Mouse (Mus musculus): Measurements from ENCODE around the gene Eif4g3. TPM values are rescaled to one million over a fixed set of nuclear protein-coding genes. Genes with fewer than 3 reads are reported as not detected.

Eif4g3 gene
- polyA plus RNA-seq, 1 experiment from 2014 or later, result 33.6 TPM

DNA sequence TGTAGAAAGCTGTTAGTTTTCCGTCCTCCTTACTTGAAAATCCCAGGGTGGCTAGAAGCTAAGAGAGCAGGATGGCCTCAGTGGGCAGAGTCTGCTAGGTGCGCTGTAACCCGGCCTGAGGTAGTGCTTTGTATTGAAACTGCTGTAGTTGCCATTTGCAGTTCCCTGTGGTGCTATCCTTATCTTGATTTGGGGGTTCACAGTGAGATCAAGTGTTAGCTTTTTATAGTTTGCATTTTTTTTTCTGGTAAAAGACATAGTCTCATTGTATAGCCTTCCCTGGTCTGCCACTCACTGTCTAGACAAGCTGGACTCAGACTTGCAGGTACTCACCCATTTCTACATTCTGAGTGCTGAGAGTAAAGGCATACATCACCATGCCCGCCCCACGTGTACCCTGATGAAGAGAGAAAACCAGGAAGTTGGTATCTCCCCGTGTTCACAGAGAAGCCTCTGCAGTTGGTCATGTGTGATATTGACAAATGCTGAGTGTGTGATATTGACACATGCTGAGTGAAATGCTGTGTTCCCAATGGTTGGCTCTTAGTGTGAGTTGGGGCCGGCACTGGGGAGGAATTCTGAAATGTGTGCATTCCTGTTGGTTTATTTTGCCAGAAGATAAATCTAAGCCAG, 98.9 kb downstream of the Eif4g3 start:
- no peak for ATAC-seq (replicated peaks; ENCODE audit: insufficient number of reproducible peaks, low FRiP score, low TSS enrichment)

GRCm38 (mm10) chr4:138100456-138100855, 107.6 kb downstream of the Eif4g3 start:
- Histone ChIP-seq H3K36me3 (ENCODE audit: control insufficient read depth, insufficient read depth, low read length) (peaks cover 34% of the 10 kb centered on the region), H3K27me3 (ENCODE audit: control insufficient read depth, insufficient read depth, low read length) (no peaks in the 10 kb centered on the region), H3K4me3 (ENCODE audit: low read depth, low read length) (no peak overlapping the region), H3K4me2 (no peak overlapping the region), H3K9ac (ENCODE audit: low read depth, low read length) (no peak overlapping the region), H3K9me3 (replicated peaks; ENCODE audit: control insufficient read depth, low read length) (no peaks in the 10 kb centered on the region), H3K4me1 (ENCODE audit: control insufficient read depth, insufficient read depth, low read length) (no peaks in the 10 kb centered on the region), H3K27ac (ENCODE audit: low read depth, low read length) (no peak overlapping the region)
- no peak for ATAC-seq (replicated peaks; ENCODE audit: insufficient number of reproducible peaks, low FRiP score, low TSS enrichment)
- 92% methylated on average over 7 of the region's 7 CpGs for WGBS (ENCODE audit: insufficient replicate concordance)

More for the DNA sequence above, 98.9 kb downstream of the Eif4g3 start:
- Histone ChIP-seq H3K27ac (ENCODE audit: low read depth, low read length) (no peak overlapping the region), H3K9ac (ENCODE audit: low read depth, low read length) (no peak overlapping the region), H3K9me3 (replicated peaks; ENCODE audit: control insufficient read depth, low read length) (no peaks in the 10 kb centered on the region), H3K4me2 (no peak overlapping the region), H3K4me3 (ENCODE audit: low read depth, low read length) (no peak overlapping the region), H3K27me3 (ENCODE audit: control insufficient read depth, insufficient read depth, low read length) (no peaks in the 10 kb centered on the region), H3K36me3 (ENCODE audit: control insufficient read depth, insufficient read depth, low read length) (peaks cover 9% of the 10 kb centered on the region), H3K4me1 (ENCODE audit: control insufficient read depth, insufficient read depth, low read length) (no peaks in the 10 kb centered on the region)
- WGBS (ENCODE audit: insufficient replicate concordance), result 82% methylated on average over 7 of the region's 7 CpGs

DNA sequence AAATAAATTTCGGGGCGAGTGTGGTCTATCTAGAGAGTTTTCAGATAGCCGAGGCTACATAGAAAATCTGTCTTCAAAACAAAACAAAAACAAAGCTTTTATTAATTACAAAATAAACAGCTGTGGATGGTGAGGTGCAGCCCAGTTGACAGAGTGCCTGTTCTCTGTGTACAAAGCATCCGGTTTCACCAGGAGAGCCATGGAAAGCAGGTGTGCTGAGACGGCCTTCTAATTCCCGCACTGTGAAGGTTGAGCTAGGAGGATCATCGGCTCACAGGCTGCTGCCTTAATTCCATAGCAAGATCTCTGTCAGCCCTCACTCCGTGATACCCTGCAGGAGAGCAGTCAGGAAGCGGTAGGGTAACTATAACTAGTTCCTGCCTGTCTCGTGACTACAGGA, 109.0 kb downstream of the Eif4g3 start:
- Histone ChIP-seq H3K36me3 (ENCODE audit: control insufficient read depth, insufficient read depth, low read length) (peaks cover 41% of the 10 kb centered on the region), H3K9ac (ENCODE audit: low read depth, low read length) (no peak overlapping the region), H3K4me1 (ENCODE audit: control insufficient read depth, insufficient read depth, low read length) (no peaks in the 10 kb centered on the region), H3K9me3 (replicated peaks; ENCODE audit: control insufficient read depth, low read length) (no peaks in the 10 kb centered on the region), H3K4me3 (ENCODE audit: low read depth, low read length) (no peak overlapping the region), H3K27ac (ENCODE audit: low read depth, low read length) (no peak overlapping the region), H3K4me2 (no peak overlapping the region), H3K27me3 (ENCODE audit: control insufficient read depth, insufficient read depth, low read length) (no peaks in the 10 kb centered on the region)
- WGBS (ENCODE audit: insufficient replicate concordance), result 84% methylated on average over 10 of the region's 10 CpGs
- ATAC-seq (replicated peaks; ENCODE audit: insufficient number of reproducible peaks, low FRiP score, low TSS enrichment), result no peak

DNA sequence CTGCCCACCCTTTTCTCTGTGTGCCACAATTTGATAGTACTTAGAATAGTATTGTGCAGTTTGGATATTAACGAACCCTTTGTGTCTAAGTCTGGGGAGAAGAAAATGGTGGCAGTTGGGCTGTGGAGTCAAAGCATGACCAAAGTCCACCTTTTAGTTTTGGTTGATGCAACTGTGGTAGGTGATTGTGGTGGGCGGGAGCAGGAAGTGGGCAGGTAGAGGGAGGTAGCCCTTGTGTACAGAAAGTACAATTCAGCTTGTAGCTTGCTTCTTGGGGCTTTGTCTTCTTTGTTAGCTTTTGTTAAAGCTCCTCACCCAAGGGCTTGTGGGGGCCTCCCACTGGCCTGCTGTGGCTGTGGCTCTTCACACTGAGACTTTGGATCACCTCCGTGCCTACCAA, 109.6 kb downstream of the Eif4g3 start:
- Histone ChIP-seq H3K4me2 (no peak overlapping the region), H3K36me3 (ENCODE audit: control insufficient read depth, insufficient read depth, low read length) (peaks cover 39% of the 10 kb centered on the region), H3K27me3 (ENCODE audit: control insufficient read depth, insufficient read depth, low read length) (no peaks in the 10 kb centered on the region), H3K4me3 (ENCODE audit: low read depth, low read length) (no peak overlapping the region), H3K9me3 (replicated peaks; ENCODE audit: control insufficient read depth, low read length) (no peaks in the 10 kb centered on the region), H3K4me1 (ENCODE audit: control insufficient read depth, insufficient read depth, low read length) (no peaks in the 10 kb centered on the region), H3K9ac (ENCODE audit: low read depth, low read length) (no peak overlapping the region), H3K27ac (ENCODE audit: low read depth, low read length) (no peak overlapping the region)
- WGBS (ENCODE audit: insufficient replicate concordance), result 90% methylated on average over 3 of the region's 3 CpGs
- no peak for ATAC-seq (replicated peaks; ENCODE audit: insufficient number of reproducible peaks, low FRiP score, low TSS enrichment)

DNA sequence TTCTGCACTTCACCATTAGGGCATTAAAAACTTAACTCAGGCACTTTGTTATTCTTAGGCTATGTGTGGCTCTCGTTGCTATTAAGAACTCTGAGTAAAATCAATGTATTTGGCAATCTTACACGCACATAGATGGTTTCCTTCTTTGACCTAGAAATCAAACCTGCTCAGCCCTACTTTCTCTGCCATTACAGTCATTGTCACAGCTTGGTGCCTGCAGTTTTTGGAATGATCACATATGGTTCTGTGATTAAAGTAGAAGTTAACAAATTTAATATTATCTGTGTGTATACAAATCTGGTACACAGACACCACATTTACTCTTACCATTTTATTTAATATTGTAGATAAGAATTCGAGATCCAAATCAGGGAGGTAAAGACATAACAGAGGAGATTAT, 112.1 kb downstream of the Eif4g3 start:
- Histone ChIP-seq H3K36me3 (ENCODE audit: control insufficient read depth, insufficient read depth, low read length) (peaks cover 34% of the 10 kb centered on the region), H3K27me3 (ENCODE audit: control insufficient read depth, insufficient read depth, low read length) (no peaks in the 10 kb centered on the region), H3K4me2 (no peak overlapping the region), H3K4me1 (ENCODE audit: control insufficient read depth, insufficient read depth, low read length) (no peaks in the 10 kb centered on the region), H3K9me3 (replicated peaks; ENCODE audit: control insufficient read depth, low read length) (no peaks in the 10 kb centered on the region), H3K27ac (ENCODE audit: low read depth, low read length) (no peak overlapping the region), H3K9ac (ENCODE audit: low read depth, low read length) (no peak overlapping the region), H3K4me3 (ENCODE audit: low read depth, low read length) (no peak overlapping the region)
- ATAC-seq (replicated peaks; ENCODE audit: insufficient number of reproducible peaks, low FRiP score, low TSS enrichment), result no peak
- 85% methylated on average over 3 of the region's 3 CpGs for WGBS (ENCODE audit: insufficient replicate concordance)

DNA sequence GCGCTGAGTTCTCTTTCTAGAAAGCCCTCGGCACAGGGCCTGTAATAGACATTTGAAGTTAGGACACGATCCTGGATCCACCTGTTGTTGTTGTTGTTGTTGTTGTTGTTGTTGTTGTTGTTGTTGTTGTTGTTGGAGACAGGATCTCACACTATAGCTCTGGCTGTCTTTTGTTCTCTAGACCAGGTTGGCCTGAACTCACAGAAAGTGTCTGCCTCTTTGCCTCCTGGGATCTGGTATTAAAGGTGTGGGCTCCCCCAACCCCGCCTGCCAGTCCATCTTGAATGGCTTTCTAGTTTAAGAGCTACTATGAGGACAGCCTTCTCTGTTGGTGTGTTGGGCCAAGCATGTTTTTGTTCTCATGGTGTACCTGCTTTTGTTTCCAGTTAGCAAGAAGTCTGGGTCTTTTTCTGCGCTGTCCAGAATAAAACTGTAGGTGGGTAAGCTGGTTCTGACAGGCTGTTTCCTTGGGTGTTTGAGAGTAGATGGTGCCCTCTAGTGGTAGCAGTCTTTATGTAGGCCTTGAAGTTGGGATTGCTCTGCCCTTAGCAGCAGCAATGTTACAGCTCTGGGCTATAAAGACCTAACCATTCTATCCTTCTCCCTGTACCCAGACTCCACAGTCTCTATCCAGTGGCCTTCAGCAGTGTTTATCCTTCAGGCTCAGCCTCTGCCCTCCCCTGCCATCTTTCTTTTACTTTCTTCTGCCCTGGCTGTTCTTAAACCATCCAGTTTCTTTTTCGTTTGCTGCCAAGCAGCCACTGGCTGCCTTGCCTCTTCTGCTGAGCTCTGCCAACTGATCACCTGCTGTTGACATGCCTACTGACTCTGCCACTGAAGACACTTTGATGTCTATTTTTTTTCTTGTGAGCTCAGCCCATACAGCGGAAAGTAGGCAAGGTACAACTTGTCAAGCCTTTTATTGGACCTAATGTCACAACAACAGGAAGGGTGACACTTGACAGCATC, 114.9 kb downstream of the Eif4g3 start:
- H3K4me1 ChIP-seq (ENCODE audit: control insufficient read depth, insufficient read depth, low read length), result no peaks in the 10 kb centered on the region
- no peaks in the 10 kb centered on the region for H3K27me3 ChIP-seq (ENCODE audit: control insufficient read depth, insufficient read depth, low read length)
- H3K4me2 ChIP-seq, result no peak overlapping the region
- H3K36me3 ChIP-seq (ENCODE audit: control insufficient read depth, insufficient read depth, low read length), result peaks cover 31% of the 10 kb centered on the region; the same call in 1 of the 2 replicates
- no peak overlapping the region for H3K4me3 ChIP-seq (ENCODE audit: low read depth, low read length)
- no peak for ATAC-seq (replicated peaks; ENCODE audit: insufficient number of reproducible peaks, low FRiP score, low TSS enrichment)
- WGBS (ENCODE audit: insufficient replicate concordance), result 83% methylated on average over 7 of the region's 7 CpGs
- H3K27ac ChIP-seq (ENCODE audit: low read depth, low read length), result no peak overlapping the region
- H3K9me3 ChIP-seq (replicated peaks; ENCODE audit: control insufficient read depth, low read length), result no peaks in the 10 kb centered on the region
- no peak overlapping the region for H3K9ac ChIP-seq (ENCODE audit: low read depth, low read length)

- no peak for ATAC-seq (replicated peaks; ENCODE audit: insufficient number of reproducible peaks, low FRiP score, low TSS enrichment)
These were observed 115.7 kb downstream of the Eif4g3 start for GRCm38 (mm10) chr4:138108541-138108940.

GRCm38 (mm10) chr4:138109332-138109731, 116.5 kb downstream of the Eif4g3 start:
- H3K4me3 ChIP-seq (ENCODE audit: low read depth, low read length), result no peak overlapping the region
- ATAC-seq (replicated peaks; ENCODE audit: insufficient number of reproducible peaks, low FRiP score, low TSS enrichment), result no peak
- H3K27me3 ChIP-seq (ENCODE audit: control insufficient read depth, insufficient read depth, low read length), result no peaks in the 10 kb centered on the region
- no peaks in the 10 kb centered on the region for H3K9me3 ChIP-seq (replicated peaks; ENCODE audit: control insufficient read depth, low read length)
- no peak overlapping the region for H3K4me2 ChIP-seq
- H3K27ac ChIP-seq (ENCODE audit: low read depth, low read length), result no peak overlapping the region
- peaks cover 21% of the 10 kb centered on the region; the same call in 1 of the 2 replicates for H3K36me3 ChIP-seq (ENCODE audit: control insufficient read depth, insufficient read depth, low read length)
- H3K9ac ChIP-seq (ENCODE audit: low read depth, low read length), result no peak overlapping the region
- WGBS (ENCODE audit: insufficient replicate concordance), result 73% methylated on average over 3 of the region's 3 CpGs
- no peaks in the 10 kb centered on the region for H3K4me1 ChIP-seq (ENCODE audit: control insufficient read depth, insufficient read depth, low read length)

More at GRCm38 (mm10) chr4:138108541-138108940, 115.7 kb downstream of the Eif4g3 start:
- no peaks in the 10 kb centered on the region for H3K27me3 ChIP-seq (ENCODE audit: control insufficient read depth, insufficient read depth, low read length)
- H3K9me3 ChIP-seq (replicated peaks; ENCODE audit: control insufficient read depth, low read length), result no peaks in the 10 kb centered on the region
- H3K4me1 ChIP-seq (ENCODE audit: control insufficient read depth, insufficient read depth, low read length), result no peaks in the 10 kb centered on the region
- H3K27ac ChIP-seq (ENCODE audit: low read depth, low read length), result no peak overlapping the region
- H3K9ac ChIP-seq (ENCODE audit: low read depth, low read length), result no peak overlapping the region
- H3K4me3 ChIP-seq (ENCODE audit: low read depth, low read length), result no peak overlapping the region
- H3K36me3 ChIP-seq (ENCODE audit: control insufficient read depth, insufficient read depth, low read length), result peaks cover 27% of the 10 kb centered on the region; the same call in 1 of the 2 replicates
- 77% methylated on average over 2 of the region's 2 CpGs for WGBS (ENCODE audit: insufficient replicate concordance)
- no peak overlapping the region for H3K4me2 ChIP-seq
